Mouse (Mus musculus) urinary bladder, postnatal 25 days (tissue): ENCODE data around the gene Slc5a11.

Experiments
- DNase-seq: peaks from one replicate; pipeline ENCODE4 v3.0.0; 2022; ENCODE audit warnings: low spot score

The Slc5a11 gene

GRCm38 (mm10) chr7:123283826-123284225 lies 69.2 kb downstream of the Slc5a11 start:
- no peak for DNase-seq

GRCm38 (mm10) chr7:123285896-123286295 lies 71.3 kb downstream of the Slc5a11 start:
- DNase-seq, result no peak

- no peak for DNase-seq
These were observed 73.3 kb downstream of the Slc5a11 start for GRCm38 (mm10) chr7:123287903-123288302.

GRCm38 (mm10) chr7:123289176-123289575 lies 74.6 kb downstream of the Slc5a11 start:
- DNase-seq, result no peak

GRCm38 (mm10) chr7:123291942-123292341 lies 77.4 kb downstream of the Slc5a11 start:
- no peak for DNase-seq

- DNase-seq, result no peak
These were observed 79.3 kb downstream of the Slc5a11 start for GRCm38 (mm10) chr7:123293898-123294297.

GRCm38 (mm10) chr7:123295423-123295822 lies 80.8 kb downstream of the Slc5a11 start:
- DNase-seq, result no peak

- DNase-seq, result no peak
These were observed 81.5 kb downstream of the Slc5a11 start for GRCm38 (mm10) chr7:123296097-123296496.

GRCm38 (mm10) chr7:123298225-123298624 lies 83.6 kb downstream of the Slc5a11 start:
- no peak for DNase-seq

GRCm38 (mm10) chr7:123300258-123300657 lies 85.7 kb downstream of the Slc5a11 start:
- DNase-seq, result no peak

- no peak for DNase-seq
These were observed 90.8 kb downstream of the Slc5a11 start for GRCm38 (mm10) chr7:123305397-123305796.

- no peak for DNase-seq
These were observed 92.7 kb downstream of the Slc5a11 start for GRCm38 (mm10) chr7:123307236-123307635.

- no peak for DNase-seq
These were observed 93.4 kb downstream of the Slc5a11 start for GRCm38 (mm10) chr7:123307887-123308558.

GRCm38 (mm10) chr7:123311836-123312235 lies 97.3 kb downstream of the Slc5a11 start:
- DNase-seq, result no peak

- no peak for DNase-seq
These were observed 98.2 kb downstream of the Slc5a11 start for GRCm38 (mm10) chr7:123312738-123313137.

- no peak for DNase-seq
These were observed 108.0 kb downstream of the Slc5a11 start for GRCm38 (mm10) chr7:123322452-123323121.
